Mouse (Mus musculus): ENCODE measurements around the gene Ankrd34c.

DNA sequence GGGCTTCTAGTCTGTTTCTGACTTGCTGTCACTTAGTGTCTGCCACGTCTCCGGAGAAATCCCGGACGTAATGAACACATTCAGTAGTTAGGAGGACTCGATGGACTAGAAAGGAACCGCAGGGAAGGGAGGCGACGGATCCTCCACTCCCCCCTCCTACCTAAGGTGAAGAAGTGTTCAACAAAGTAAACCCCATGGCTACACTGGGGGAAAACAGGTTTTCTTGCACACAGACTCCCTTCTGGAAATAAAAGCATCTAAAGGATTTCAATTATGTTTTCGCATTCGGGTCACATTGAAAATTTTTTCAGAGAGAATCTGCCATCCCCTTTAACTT is 33.1 kb downstream of the Ankrd34c start:
- TF ChIP-seq MAX (IDR thresholded peaks at IDR 0.05) (no peak), CTCF (IDR thresholded peaks at IDR 0.05; ENCODE audit: control insufficient read depth, insufficient read depth, insufficient read length) (no peak), MYOD1 (IDR thresholded peaks at IDR 0.05; ENCODE audit: control insufficient read depth, insufficient read length, low read depth) (no peak), FOSL1 (IDR thresholded peaks at IDR 0.05; ENCODE audit: insufficient read depth, low read length, poor library complexity, severe bottlenecking) (no peak)
